Mouse (Mus musculus): ENCODE measurements at regions not wholly inside any gene's neighbourhood (a gene's known extent, or its start where the extent isn't known, plus 50 kb on each side); places are given as distances from the start of the nearest gene placed in this dataset.

GRCm38 (mm10) chr3:39062415-39062814, 175.7 kb downstream of the Fat4 start:
- TF ChIP-seq POLR2A (IDR thresholded peaks at IDR 0.05; ENCODE audit: insufficient read length, low read depth) (no peak), CEBPB (IDR thresholded peaks at IDR 0.05; ENCODE audit: insufficient read depth, poor library complexity, severe bottlenecking) (no peak), POLR2AphosphoS2 (IDR thresholded peaks at IDR 0.05; ENCODE audit: insufficient read length, low read depth) (no peak)

All from myocyte (in vitro differentiated cells).